Mouse (Mus musculus) liver, embryonic 11.5 days (tissue): ENCODE results near the gene Vipr2. TPM values are rescaled to one million over a fixed set of nuclear protein-coding genes. Genes with fewer than 3 reads are reported as not detected.
A peak's percentile ranks its signal among the peaks of the same experiment; 100 is the strongest.

Experiments used
- ATAC-seq: fragments of 200-750 bp; cut with Nextera tagmentation; replicated peaks from 2 replicates; pipeline ENCODE4 v1.8.0; 2017; ENCODE audit warnings: moderate number of reproducible peaks, mild to moderate bottlenecking, moderate TSS enrichment, moderate library complexity; ENCODE audit not compliant: low FRiP score
- DNase-seq: peaks from one replicate; pipeline ENCODE4 v3.0.0-alpha.2; 2017; ENCODE audit warnings: low spot score
- H3K27ac ChIP-seq: fragments of 300-500 bp; sonication (generic); 2 replicates; pipeline ENCODE4 v1.5.1; 2014; ENCODE audit warnings: mild to moderate bottlenecking, low read depth, low read length, control low read depth
- H3K27me3 ChIP-seq: fragments of 300-500 bp; sonication (generic); replicated peaks from 2 replicates; pipeline ENCODE4 v1.6.1; 2014; ENCODE audit warnings: low read length, mixed read lengths; ENCODE audit not compliant: control insufficient read depth, insufficient read depth
- H3K36me3 ChIP-seq: fragments of 300-500 bp; sonication (generic); 2 replicates; pipeline ENCODE4 v1.6.1; 2014; ENCODE audit warnings: mild to moderate bottlenecking, low read length, moderate library complexity, mixed read lengths; ENCODE audit not compliant: control insufficient read depth, insufficient read depth
- H3K4me1 ChIP-seq: fragments of 300-500 bp; sonication (generic); replicated peaks from 2 replicates; pipeline ENCODE4 v1.6.1; 2014; ENCODE audit warnings: low read length, mixed read lengths; ENCODE audit not compliant: control insufficient read depth, insufficient read depth
- H3K4me2 ChIP-seq: fragments of 300-500 bp; sonication (generic); 2 replicates; pipeline ENCODE4 v1.6.1; 2014; ENCODE audit warnings: mild to moderate bottlenecking, control low read depth, moderate library complexity
- H3K4me3 ChIP-seq: fragments of 300-500 bp; sonication (generic); 2 replicates; pipeline ENCODE4 v1.5.1; 2014; ENCODE audit warnings: low read depth, low read length, control low read depth
- H3K9ac ChIP-seq: fragments of 300-500 bp; sonication (generic); 2 replicates; pipeline ENCODE4 v1.6.1; 2014; ENCODE audit warnings: low read depth, low read length, control low read depth
- H3K9me3 ChIP-seq: fragments of 300-500 bp; sonication (generic); 2 replicates; pipeline ENCODE4 v1.6.1; 2016; ENCODE audit warnings: low read length, inconsistent platforms, mixed read lengths; ENCODE audit not compliant: control insufficient read depth
- WGBS: fragments of 180-500 bp; shearing (Covaris S2); extraction: QIAGEN DNeasy Blood & Tissue Kit; methylation state at CpG from one replicate; pipeline ENCODE4 v1.1.7; 2014; 5-methylcytosine and 5-hydroxymethylcytosine counted together
- polyA plus RNA-seq: library from polyadenylated mRNA; unstranded; fragments of >200 nt; fragmentation: Nextera tagmentation; extraction: Ambion mirVana; gene quantifications from 2 replicates; pipeline ENCODE4 v1.2.1, GENCODE M21; 2014

Gene Vipr2
- polyA plus RNA-seq, 1 experiment from 2014 or later, result 0.40 TPM

DNA sequence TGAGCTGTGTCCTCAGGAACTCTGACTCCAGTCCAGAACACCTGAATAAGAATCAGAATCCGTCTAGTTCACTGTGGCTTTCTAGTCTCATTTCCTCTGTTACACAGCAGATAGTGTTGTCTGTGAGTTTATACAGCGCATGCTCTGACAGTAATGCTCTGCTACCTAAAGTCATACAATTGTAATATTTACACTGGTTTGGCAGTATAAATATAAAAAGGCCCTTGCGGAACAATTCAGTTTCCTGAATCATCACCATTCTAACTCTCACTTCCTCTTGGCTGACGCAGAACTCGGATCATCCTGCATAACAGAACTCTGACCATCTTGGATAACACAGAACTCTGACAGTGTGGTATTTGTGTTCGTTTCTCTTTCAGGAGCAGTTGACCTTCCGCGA lies 23.2 kb upstream of the Vipr2 start:
- WGBS, result 91% methylated on average over 8 of the region's 8 CpGs

DNA sequence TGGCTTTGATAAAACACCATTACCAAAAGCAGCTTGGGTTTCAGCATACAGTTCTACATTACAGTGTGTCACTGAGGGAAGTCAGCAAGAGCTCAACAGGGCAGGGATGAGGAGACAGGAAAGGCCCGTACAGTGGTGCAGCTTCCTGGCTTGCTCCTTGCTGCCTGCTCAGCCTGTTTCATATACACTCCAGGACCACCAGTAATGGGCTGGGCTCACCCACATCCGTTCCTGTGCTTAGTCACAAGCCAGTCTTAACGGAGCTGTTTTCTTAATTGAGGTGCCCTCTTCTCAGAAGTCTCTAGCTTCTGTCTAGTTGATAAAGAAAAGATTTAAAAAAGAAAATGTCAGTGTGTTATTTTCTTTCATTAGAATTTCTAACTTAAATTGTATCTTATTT lies 21.4 kb upstream of the Vipr2 start:
- Histone ChIP-seq H3K27ac (no peak overlapping the region), H3K4me3 (no peak overlapping the region), H3K9ac (no peak overlapping the region), H3K9me3 (peaks cover 10% of the 10 kb centered on the region), H3K4me2 (no peak overlapping the region), H3K4me1 (no peaks in the 10 kb centered on the region), H3K36me3 (peaks cover 41% of the 10 kb centered on the region), H3K27me3 (no peaks in the 10 kb centered on the region)
- ATAC-seq (no peak), DNase-seq (no peak)
- 77% methylated on average over 3 of the region's 3 CpGs for WGBS

More for the DNA sequence above, 23.2 kb upstream of the Vipr2 start:
- Histone ChIP-seq H3K4me1 (0 out of 2 replicates have a peak, but pooled peaks cover 2% of the 10 kb centered on the region), H3K9ac (no peak overlapping the region), H3K27ac (no peak overlapping the region), H3K4me2 (no peak overlapping the region), H3K36me3 (peaks cover 27% of the 10 kb centered on the region), H3K4me3 (no peak overlapping the region), H3K27me3 (no peaks in the 10 kb centered on the region), H3K9me3 (peaks cover 4% of the 10 kb centered on the region; the same call in 1 of the 2 replicates)
- ATAC-seq, result no peak
- DNase-seq, result no peak

DNA sequence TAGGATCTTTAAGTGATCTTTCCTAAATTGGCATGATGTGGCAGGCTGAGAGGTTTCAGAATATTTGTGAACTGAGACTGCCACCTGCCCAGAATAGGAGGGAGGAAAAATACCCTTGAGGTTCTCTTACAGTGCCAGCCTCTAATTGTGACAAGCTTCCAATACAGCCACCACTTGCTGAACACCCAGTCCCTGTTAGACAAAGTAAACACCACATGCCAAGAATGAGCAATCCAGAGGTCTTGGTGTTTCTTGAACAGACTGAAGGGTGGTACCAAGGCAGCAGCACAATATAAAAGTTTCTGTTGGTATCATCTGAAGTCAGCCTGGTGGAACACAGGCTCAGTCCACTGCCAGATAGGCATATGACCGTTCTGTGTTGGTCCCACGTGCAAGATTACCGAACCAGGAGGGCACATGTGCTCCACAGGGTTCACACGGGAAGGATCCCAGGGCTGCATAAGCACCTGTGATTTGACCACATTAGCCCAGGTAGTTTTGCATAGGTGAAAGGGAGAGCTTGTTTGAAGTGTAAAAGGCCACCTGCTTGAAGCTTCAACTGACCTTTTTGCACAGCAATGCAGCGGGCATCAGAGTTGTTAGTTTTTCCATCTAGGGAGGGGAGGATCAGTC lies 15.8 kb upstream of the Vipr2 start:
- ATAC-seq, result no peak

DNA sequence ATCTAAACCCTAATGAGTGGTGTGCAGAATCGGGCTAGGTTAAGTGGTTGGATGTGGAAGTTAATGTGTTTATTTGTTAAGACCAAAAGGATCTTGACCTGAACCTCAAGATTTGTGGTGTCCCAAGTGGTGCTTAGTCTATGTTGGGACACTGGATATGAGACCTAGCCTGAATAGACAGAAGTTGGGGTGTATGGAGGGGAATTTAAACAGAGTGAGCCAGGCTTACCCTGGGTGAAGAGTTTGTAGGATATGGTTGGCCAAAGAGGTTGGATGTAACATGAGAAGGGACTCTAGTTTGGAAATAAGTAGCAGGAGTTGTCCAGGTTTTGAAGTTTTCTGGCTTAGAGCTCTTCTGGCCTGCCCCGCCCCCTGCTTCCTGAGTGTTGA lies 15.3 kb upstream of the Vipr2 start:
- Histone ChIP-seq H3K9ac (no peak overlapping the region), H3K9me3 (peaks cover 22% of the 10 kb centered on the region), H3K27me3 (no peaks in the 10 kb centered on the region), H3K4me1 (no peaks in the 10 kb centered on the region), H3K36me3 (peaks cover 28% of the 10 kb centered on the region), H3K4me3 (no peak overlapping the region), H3K4me2 (no peak overlapping the region), H3K27ac (no peak overlapping the region)
- WGBS, result 87% methylated on average over 2 of the region's 2 CpGs
- ATAC-seq (no peak), DNase-seq (no peak)

More for the DNA sequence above, 15.8 kb upstream of the Vipr2 start:
- no peak overlapping the region for H3K9ac ChIP-seq
- H3K27ac ChIP-seq, result no peak overlapping the region
- H3K36me3 ChIP-seq, result peaks cover 32% of the 10 kb centered on the region
- no peak overlapping the region for H3K4me3 ChIP-seq
- DNase-seq, result no peak
- peaks cover 22% of the 10 kb centered on the region for H3K9me3 ChIP-seq
- H3K4me2 ChIP-seq, result no peak overlapping the region
- no peaks in the 10 kb centered on the region for H3K4me1 ChIP-seq
- 87% methylated on average over 5 of the region's 5 CpGs for WGBS
- H3K27me3 ChIP-seq, result no peaks in the 10 kb centered on the region

DNA sequence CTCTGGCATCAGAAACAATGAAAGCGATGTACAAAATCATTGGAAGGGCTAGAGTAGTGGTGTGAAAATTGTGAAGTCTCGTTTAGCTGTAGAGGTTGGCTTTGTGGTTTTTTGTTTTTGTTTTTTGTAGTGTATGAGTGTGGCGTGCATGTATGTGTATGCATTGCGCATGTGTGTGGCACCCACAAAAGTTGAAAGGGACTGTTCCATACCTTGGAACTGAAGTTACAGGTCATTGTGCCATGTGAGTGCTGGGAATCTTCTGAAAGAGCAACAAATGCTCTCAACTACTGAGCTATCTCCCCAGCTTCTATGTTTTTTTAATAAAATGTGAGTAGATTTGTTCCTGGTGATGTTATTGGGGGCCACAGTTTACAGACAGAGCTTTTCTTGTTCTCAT lies 14.5 kb upstream of the Vipr2 start:
- no peaks in the 10 kb centered on the region for H3K4me1 ChIP-seq
- no peak overlapping the region for H3K4me2 ChIP-seq
- 89% methylated on average over 4 of the region's 4 CpGs for WGBS
- H3K27me3 ChIP-seq, result no peaks in the 10 kb centered on the region
- DNase-seq (no peak), ATAC-seq (no peak)
- H3K27ac ChIP-seq, result no peak overlapping the region
- H3K4me3 ChIP-seq, result no peak overlapping the region
- H3K36me3 ChIP-seq, result peaks cover 24% of the 10 kb centered on the region
- no peak overlapping the region for H3K9ac ChIP-seq
- H3K9me3 ChIP-seq, result peaks cover 22% of the 10 kb centered on the region

DNA sequence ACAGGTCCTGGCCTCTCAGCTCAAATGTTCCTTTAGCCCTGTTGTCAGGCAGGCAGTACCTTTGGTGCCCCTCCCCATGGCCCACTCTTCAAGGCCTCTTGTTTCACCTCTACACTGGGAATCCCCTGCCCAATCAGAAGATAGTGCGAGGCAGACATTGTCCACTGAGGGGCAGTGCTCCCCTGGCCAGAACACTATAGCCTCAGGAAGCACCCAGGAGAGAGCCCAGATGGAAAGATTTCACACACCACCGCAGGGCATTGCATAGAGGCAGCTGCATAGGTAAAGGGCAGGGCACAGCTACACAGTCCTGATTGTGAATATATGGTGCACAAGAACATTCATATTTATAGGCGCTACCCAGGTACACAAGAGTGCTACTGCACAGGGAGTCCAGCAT lies 6.5 kb upstream of the Vipr2 start:
- no peak for DNase-seq
- no peaks in the 10 kb centered on the region for H3K36me3 ChIP-seq
- ATAC-seq, result peak; percentile 67
- H3K27ac ChIP-seq, result no peak overlapping the region
- WGBS, result 20% methylated on average over 3 of the region's 3 CpGs
- H3K4me2 ChIP-seq, result no peak overlapping the region
- no peaks in the 10 kb centered on the region for H3K4me1 ChIP-seq
- H3K4me3 ChIP-seq, result no peak overlapping the region
- H3K9ac ChIP-seq, result no peak overlapping the region
- H3K27me3 ChIP-seq, result no peaks in the 10 kb centered on the region
- H3K9me3 ChIP-seq, result no peaks in the 10 kb centered on the region

DNA sequence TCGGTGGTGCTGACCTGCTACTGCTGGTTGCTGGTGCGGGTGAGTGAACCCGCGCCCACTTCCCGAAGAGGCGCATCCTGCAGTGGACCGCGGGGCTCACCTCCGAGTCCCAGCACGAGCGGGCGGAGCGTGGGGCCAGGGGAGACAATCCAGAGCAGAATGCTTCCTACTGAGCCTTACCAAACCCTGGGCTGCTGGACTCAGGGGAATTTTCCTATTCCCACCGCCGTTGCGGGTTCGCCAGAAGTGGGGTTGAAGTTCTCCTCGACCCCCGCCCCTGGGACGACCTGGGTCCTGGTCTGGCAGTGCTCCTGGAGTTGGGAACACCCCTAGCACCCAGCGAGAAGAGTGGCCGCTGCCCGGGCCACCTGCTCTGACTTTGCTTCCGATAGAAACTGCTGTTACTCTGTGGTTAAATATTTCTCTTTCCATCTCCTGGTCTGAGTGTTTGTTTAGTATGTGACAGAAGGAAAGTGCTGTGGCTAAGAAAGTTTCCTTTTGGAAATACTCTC lies 385 bp downstream of the Vipr2 start:
- ATAC-seq (peak; percentile 56), DNase-seq (no peak)
- peaks cover 18% of the 10 kb centered on the region for H3K27me3 ChIP-seq
- H3K9me3 ChIP-seq, result no peaks in the 10 kb centered on the region
- under 1% methylated on average over 23 of the region's 24 CpGs for WGBS
- H3K9ac ChIP-seq, result peak overlapping the region; percentile 55
- no peaks in the 10 kb centered on the region for H3K36me3 ChIP-seq
- no peaks in the 10 kb centered on the region for H3K4me1 ChIP-seq
- peak overlapping the region; percentile 48 for H3K4me3 ChIP-seq
- peak overlapping the region; percentile 75 for H3K4me2 ChIP-seq
- no peak overlapping the region for H3K27ac ChIP-seq

DNA sequence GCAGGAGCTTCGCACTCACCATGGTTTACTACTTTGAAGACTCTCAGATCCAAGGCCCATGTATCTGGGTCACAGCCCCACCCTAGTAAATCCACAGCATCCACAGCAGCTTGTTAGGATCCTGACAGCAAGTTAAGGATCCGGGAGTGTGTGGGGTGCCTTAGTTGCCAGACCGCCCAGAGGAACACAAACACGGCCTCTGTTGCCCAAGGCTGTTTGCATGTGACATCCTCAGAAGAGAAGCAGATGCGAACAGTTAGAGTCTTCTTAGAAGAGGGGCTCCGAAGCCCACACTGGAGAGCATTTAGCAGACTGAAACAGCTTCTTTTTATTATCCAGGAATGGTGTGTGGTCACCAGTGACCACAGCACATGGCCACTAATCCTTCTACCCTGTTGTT lies 5.6 kb downstream of the Vipr2 start:
- Histone ChIP-seq H3K9me3 (no peaks in the 10 kb centered on the region), H3K4me2 (no peak overlapping the region), H3K27ac (no peak overlapping the region), H3K9ac (no peak overlapping the region), H3K4me3 (no peak overlapping the region), H3K4me1 (no peaks in the 10 kb centered on the region), H3K27me3 (peaks cover 4% of the 10 kb centered on the region; the same call in 1 of the 2 replicates), H3K36me3 (no peaks in the 10 kb centered on the region)
- no peak for DNase-seq
- no peak for ATAC-seq
- 78% methylated on average over 6 of the region's 6 CpGs for WGBS

DNA sequence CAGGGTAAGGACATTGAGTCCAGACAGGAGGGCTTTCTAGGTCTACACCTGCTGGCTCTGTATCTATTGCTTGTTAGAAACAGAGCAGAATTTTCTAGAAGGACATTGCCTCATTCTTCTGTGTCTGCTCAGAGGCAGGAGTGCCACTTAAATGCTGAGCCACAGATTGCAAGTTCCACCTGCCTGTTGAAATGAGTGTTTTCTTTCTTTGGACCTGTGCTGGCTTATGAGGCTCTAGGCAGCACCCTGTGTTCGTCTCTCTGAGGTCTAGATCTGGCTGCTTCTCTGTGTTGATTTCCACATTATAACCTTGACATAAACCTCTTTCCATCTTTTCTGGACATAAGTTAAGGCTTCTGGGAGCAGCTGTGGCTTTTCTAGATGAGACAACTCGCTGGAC lies 6.8 kb downstream of the Vipr2 start:
- no peak overlapping the region for H3K4me2 ChIP-seq
- no peaks in the 10 kb centered on the region for H3K9me3 ChIP-seq
- H3K27ac ChIP-seq, result no peak overlapping the region
- H3K4me3 ChIP-seq, result no peak overlapping the region
- no peaks in the 10 kb centered on the region for H3K4me1 ChIP-seq
- H3K9ac ChIP-seq, result no peak overlapping the region
- ATAC-seq, result no peak
- peaks cover under 1% of the 10 kb centered on the region; the same call in 1 of the 2 replicates for H3K27me3 ChIP-seq
- no peak for DNase-seq
- no peaks in the 10 kb centered on the region for H3K36me3 ChIP-seq
- WGBS, result 67% methylated on average over 2 of the region's 2 CpGs
